Mouse (Mus musculus) E14TG2a.4 (cell line): ENCODE measurements at regions not wholly inside any gene's neighbourhood (a gene's known extent, or its start where the extent isn't known, plus 50 kb on each side); places are given as distances from the start of the nearest gene placed in this dataset.

Experiments used
- H3K27me3 ChIP-seq: 2 replicates; pipeline ENCODE4 v1.6.1; 2014; ENCODE audit warnings: low read length, control low read depth; ENCODE audit not compliant: insufficient read depth
- H3K36me3 ChIP-seq: 2 replicates; pipeline ENCODE4 v1.6.1; 2014; ENCODE audit warnings: low read length, control low read depth; ENCODE audit not compliant: insufficient read depth
- H3K4me1 ChIP-seq: replicated peaks from 2 replicates; pipeline ENCODE4 v1.6.1; 2014; ENCODE audit warnings: low read depth, low read length, control low read depth
- H3K4me3 ChIP-seq: replicated peaks from 2 replicates; pipeline ENCODE4 v1.5.1; 2014; ENCODE audit warnings: mild to moderate bottlenecking, low read length
- H3K9me3 ChIP-seq: 2 replicates; pipeline ENCODE4 v1.6.1; 2014; ENCODE audit warnings: low read length, control low read depth
- CTCF ChIP-seq: conservative IDR thresholded peaks from 2 replicates; pipeline ENCODE4 v1.5.1; 2014; ENCODE audit warnings: low read length
- NANOG ChIP-seq: IDR thresholded peaks from 2 replicates; pipeline ENCODE4 v1.6.1; 2014; ENCODE audit warnings: borderline replicate concordance, low read length, mixed read lengths
- POU5F1 ChIP-seq: IDR thresholded peaks from 2 replicates; pipeline ENCODE4 v1.6.1; 2014; ENCODE audit warnings: low read length, borderline replicate concordance

- H3K27me3 ChIP-seq: no peaks in the 10 kb centered on the region
These were observed 204.2 kb downstream of the Gm5447 start for GRCm38 (mm10) chr13:31177999-31178783.

GRCm38 (mm10) chr13:31178964-31179363, 205.0 kb downstream of the Gm5447 start:
- H3K27me3 ChIP-seq: no peaks in the 10 kb centered on the region
- H3K36me3 ChIP-seq: no peaks in the 10 kb centered on the region
- H3K9me3 ChIP-seq: no peaks in the 10 kb centered on the region
- H3K4me3 ChIP-seq: no peak overlapping the region
- H3K4me1 ChIP-seq: no peaks in the 10 kb centered on the region
- TF ChIP-seq POU5F1: no peak
- no peak for TF ChIP-seq CTCF
- TF ChIP-seq NANOG: no peak

More at GRCm38 (mm10) chr13:31177999-31178783, 204.2 kb downstream of the Gm5447 start:
- TF ChIP-seq POU5F1 (no peak), NANOG (no peak), CTCF (no peak)
- no peak overlapping the region for H3K4me3 ChIP-seq
- H3K36me3 ChIP-seq: no peaks in the 10 kb centered on the region
- no peaks in the 10 kb centered on the region for H3K9me3 ChIP-seq
- no peaks in the 10 kb centered on the region for H3K4me1 ChIP-seq

- no peaks in the 10 kb centered on the region for H3K4me1 ChIP-seq
- H3K27me3 ChIP-seq: no peaks in the 10 kb centered on the region
- no peak for TF ChIP-seq POU5F1
- no peak for TF ChIP-seq NANOG
- TF ChIP-seq CTCF: no peak
- no peaks in the 10 kb centered on the region for H3K9me3 ChIP-seq
- no peaks in the 10 kb centered on the region for H3K36me3 ChIP-seq
- no peak overlapping the region for H3K4me3 ChIP-seq
These were observed 205.5 kb downstream of the Gm5447 start for GRCm38 (mm10) chr13:31179407-31180001.

GRCm38 (mm10) chr13:31181530-31181929, 207.5 kb downstream of the Gm5447 start:
- TF ChIP-seq POU5F1 (no peak), CTCF (no peak), NANOG (no peak)
- Histone ChIP-seq H3K27me3 (no peaks in the 10 kb centered on the region), H3K9me3 (no peaks in the 10 kb centered on the region), H3K4me1 (no peaks in the 10 kb centered on the region), H3K4me3 (no peak overlapping the region), H3K36me3 (no peaks in the 10 kb centered on the region)

- Histone ChIP-seq H3K27me3 (no peaks in the 10 kb centered on the region), H3K4me1 (no peaks in the 10 kb centered on the region), H3K36me3 (no peaks in the 10 kb centered on the region), H3K9me3 (no peaks in the 10 kb centered on the region), H3K4me3 (no peak overlapping the region)
- TF ChIP-seq NANOG (no peak), POU5F1 (no peak), CTCF (no peak)
These were observed 211.1 kb downstream of the Gm5447 start for GRCm38 (mm10) chr13:31184845-31185834.

- Histone ChIP-seq H3K36me3 (no peaks in the 10 kb centered on the region), H3K4me1 (no peaks in the 10 kb centered on the region), H3K27me3 (no peaks in the 10 kb centered on the region), H3K4me3 (no peak overlapping the region), H3K9me3 (no peaks in the 10 kb centered on the region)
- no peak for TF ChIP-seq NANOG
These were observed 213.0 kb downstream of the Gm5447 start for GRCm38 (mm10) chr13:31186805-31187589.

GRCm38 (mm10) chr13:31189116-31189515, 215.1 kb downstream of the Gm5447 start:
- no peaks in the 10 kb centered on the region for H3K27me3 ChIP-seq
- H3K9me3 ChIP-seq: no peaks in the 10 kb centered on the region
- no peak for TF ChIP-seq POU5F1
- no peak for TF ChIP-seq NANOG
- no peak for TF ChIP-seq CTCF
- H3K36me3 ChIP-seq: no peaks in the 10 kb centered on the region
- H3K4me1 ChIP-seq: no peaks in the 10 kb centered on the region
- H3K4me3 ChIP-seq: no peak overlapping the region

GRCm38 (mm10) chr13:31190036-31190435, 216.0 kb downstream of the Gm5447 start:
- no peaks in the 10 kb centered on the region for H3K36me3 ChIP-seq
- H3K4me1 ChIP-seq: no peaks in the 10 kb centered on the region
- no peak overlapping the region for H3K4me3 ChIP-seq
- H3K27me3 ChIP-seq: no peaks in the 10 kb centered on the region
- H3K9me3 ChIP-seq: no peaks in the 10 kb centered on the region
- no peak for TF ChIP-seq POU5F1
- TF ChIP-seq NANOG: no peak
- no peak for TF ChIP-seq CTCF
